Mouse (Mus musculus) left cerebral cortex, postnatal 10 days (tissue): ENCODE measurements around the gene Cnpy4. TPM values are rescaled to one million over a fixed set of nuclear protein-coding genes. Genes with fewer than 3 reads are reported as not detected.

ENCODE experiments used
- DNase-seq, 2 experiments: peaks; one replicate each; pipeline ENCODE4 v3.0.0; 2021 to 2022; ENCODE audit warnings: low spot score in 2 of 2, mixed read lengths in 1 of 2; ENCODE audit errors: extremely low spot score in 1 of 2
- intact Hi-C: fragments of 180-260 bp; cut with DNase I; formaldehyde crosslinking; loops from one replicate; pipeline ENCODE4 v1.15.1; 2025
- total RNA-seq, 2 experiments: library from RNA; stranded (reverse); gene quantifications; 2 replicates each; pipeline ENCODE4 v1.2.3; 2021

Gene Cnpy4
- 10 to 100 TPM; 13.9 to 15.1 TPM for total RNA-seq

DNA sequence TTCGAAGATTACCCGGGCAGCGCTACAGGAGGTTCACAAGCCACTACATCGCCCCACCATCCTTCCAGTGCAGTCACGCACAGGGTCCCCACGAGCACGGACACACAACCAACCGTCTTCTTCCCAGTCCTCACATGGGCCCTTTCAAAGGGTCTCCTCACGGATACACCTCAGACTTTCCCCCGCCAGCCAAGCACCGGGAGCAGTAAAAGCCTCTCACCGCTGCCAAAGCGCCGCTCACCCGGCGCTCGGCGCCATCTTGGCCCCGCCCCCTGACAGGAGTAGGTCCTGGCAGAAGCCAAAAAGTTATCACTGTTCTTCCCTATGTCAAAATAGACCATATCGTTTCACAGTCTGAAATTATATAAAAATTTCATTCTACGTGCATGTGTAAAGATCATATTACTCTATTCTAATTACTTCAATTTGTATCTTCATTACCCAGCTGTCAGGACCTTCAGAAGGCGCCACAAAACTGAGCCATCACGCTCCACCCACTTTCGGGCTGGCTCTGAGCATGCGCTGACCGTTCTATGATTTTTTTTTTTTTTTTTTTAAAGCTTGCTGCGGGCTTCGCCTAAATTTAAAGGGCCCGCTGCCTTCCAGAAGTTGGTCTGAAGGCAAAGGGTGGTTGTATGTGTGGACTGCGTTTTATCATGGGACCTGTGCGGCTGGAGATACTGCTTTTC lies at the start of gene Cnpy4, which contains the start of gene Taf6:
Cnpy4 (plus strand) TSS at position 536 of the 689 bp plus-strand sequence.
Taf6 (minus strand) TSS at position 502 of the 689 bp plus-strand sequence.
- intact Hi-C loops, result no loop called here
- DNase-seq, result peak; percentile 80 to 89

DNA sequence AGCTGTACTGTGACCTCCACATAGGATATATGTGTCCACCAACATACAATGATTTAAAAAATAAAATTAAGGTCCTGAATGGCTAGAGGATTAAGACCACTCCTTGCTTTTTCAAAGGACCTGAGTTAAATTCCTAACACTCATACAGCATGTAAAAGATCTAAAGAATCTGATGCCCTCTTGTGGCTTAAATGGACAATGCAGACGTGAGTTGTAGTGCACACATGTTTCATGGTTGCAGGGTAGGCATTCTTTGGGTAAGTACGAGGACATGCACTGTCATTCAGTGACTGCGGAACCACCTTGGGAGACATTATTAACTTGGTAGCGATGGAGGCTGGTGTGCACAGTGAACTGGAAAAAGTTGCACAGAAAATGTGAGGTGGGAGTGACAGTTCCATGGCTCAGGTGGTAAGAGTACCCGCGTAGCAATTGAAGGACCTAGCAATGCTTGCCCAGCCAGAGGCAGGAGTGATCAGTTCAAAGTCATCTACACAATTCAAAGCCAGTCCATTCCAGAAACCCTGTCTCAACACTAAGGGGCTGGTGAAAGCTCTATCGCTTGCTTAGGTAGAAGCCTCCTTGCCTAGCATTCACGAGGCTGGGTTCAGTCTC lies 49.2 kb upstream of the Cnpy4 start:
- intact Hi-C loops, result loop anchor here (10.0 kb wide), 1 partner anchor 343 kb away; no protein-coding TSS in a partner anchor
- no peak for DNase-seq

DNA sequence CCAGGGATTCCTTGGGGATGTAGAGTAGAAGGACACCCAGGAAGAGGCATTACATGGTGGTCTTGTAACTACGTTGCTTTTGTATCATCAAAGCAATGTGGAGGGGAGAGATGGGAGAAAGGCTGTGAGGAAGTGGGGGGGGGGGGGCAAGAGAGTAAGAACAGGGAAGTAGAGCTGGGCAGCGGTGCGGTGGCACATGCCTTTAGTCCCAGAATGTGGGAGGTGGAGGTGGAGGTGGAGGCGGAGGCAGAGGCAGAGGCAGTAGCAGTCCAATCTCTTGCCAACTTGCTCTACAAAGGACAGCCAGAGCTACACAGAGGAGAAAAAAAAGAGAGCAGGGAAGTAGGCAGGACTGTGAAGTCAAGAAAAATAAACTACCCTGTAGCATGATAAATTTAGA lies 48.7 kb upstream of the Cnpy4 start:
- intact Hi-C loops, result loop anchor here (10.0 kb wide), 1 partner anchor 344 kb away; no protein-coding TSS in a partner anchor
- no peak for DNase-seq

DNA sequence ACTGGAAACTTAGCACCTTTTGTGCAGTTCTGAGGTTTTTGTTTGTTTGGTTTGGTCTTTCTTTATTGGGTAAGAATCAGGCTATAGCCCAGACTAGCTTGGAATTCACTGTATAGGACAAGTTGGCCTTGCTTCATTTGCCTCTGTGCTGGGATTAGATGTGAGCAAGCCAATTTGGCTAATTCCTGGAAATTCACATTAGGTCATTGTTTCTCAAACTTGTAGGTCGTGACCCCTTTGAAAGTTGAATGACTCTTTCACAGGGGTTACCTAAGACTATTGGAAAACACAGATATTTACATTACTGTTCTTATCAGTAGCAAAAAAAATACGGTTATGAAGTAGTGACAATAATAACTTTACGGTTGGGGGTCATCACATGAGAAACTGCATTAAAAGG lies 32.9 kb upstream of the Cnpy4 start:
- DNase-seq, result no peak
- intact Hi-C loops, result loop anchor here (10.0 kb wide), 1 partner anchor 270 kb away; no protein-coding TSS in a partner anchor

DNA sequence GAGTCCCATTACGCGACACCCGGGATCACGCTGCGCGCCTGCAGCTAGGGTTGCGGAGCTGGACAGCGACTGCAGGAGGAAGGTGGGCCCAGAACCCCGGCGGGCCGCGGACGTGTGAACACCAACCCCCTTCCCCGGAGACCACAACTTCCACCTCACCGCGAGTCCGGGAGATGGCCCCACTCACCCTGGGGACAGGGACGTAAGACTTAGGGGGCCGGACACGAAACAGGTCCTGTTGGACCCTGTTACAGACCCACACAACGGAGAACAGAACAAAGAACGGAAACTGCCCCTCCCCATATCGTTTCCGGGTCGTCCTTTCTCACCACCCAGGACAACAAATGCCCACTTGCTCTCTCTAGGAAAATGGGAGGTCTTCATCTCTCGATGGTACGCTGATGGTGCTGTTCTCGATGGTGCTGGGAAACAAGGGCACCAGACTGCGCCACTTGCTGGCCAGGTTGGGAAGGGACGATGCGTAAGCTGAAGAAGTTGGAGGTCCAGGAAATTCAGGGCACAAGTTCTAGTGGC lies 31.8 kb upstream of the Cnpy4 start, which contains the start of gene Zfp113:
Zfp113 (minus strand) TSS at position 302 of the 534 bp plus-strand sequence.
- DNase-seq, result peak; percentile 88 to 91
- intact Hi-C loops, result loop anchor here (10.0 kb wide), 1 partner anchor 271 kb away; no protein-coding TSS in a partner anchor

DNA sequence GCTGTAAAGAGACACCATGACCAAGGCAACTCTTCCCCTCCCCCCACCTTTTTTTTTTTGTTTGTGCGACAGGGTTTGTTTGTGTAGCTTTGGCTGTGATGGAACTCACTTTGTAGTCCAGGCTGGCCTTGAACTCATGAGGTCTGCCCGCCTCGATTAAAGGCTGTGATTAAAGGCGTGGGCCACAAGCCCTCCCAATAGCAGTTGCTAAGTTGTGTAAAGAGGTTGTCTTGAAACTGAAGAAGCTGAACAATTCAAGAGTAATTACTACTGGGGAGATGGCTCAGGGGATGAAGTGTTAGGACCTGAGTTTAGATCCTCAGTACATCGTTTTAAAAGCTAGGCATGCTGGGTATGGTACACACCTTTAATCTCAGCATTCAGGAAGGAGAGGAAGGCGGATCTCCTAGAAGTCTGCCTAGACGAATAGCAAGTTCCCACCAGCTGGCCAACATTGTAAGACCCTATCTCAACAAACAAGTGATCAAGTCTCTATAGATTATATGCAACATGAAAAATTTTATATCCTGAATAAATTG lies 27.0 kb upstream of the Cnpy4 start:
- DNase-seq, result no peak
- intact Hi-C loops, result no loop called here

DNA sequence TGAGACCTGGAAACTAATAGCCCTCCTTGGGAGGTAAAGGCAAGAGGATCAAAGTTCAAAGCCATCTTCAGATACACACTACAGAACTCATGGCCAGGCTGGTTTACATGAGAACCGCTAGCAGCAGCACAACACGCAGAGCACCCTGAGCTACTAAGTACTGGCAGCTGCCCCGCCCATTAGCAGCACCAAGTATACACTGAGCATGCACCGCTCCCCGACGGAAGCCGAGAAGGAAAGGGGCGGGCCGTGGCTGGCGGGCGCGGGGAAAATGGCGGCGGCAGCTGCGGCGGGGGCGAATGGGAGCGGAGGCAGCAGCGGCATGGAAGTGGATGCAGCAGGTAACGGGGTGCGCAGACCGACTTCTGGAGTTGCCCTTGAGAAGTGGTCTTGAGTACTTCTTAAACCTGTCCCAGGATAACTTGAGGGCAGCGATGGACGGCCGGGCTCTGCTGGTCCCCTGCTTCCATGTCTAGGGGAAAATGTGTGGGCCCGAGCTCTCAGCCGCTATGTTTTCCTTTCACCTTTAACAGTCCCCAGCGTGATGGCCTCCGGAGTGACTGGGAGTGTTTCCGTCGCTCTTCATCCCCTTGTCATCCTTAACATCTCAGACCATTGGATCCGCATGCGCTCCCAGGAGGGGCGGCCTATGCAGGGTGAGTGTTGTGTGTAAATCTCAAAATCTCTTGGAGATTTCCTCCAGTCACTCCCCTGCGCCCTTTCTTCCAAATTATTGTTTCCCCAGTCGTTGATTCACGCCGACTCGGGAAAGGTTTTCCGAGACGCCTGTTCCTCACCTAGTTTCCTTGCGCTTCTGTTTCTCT lies 26.2 kb upstream of the Cnpy4 start, which contains the start of gene Cops6:
Cops6 (plus strand) TSS at position 230 of the 824 bp plus-strand sequence.
- peak; percentile 91 to 97 for DNase-seq
- intact Hi-C loops, result no loop called here

DNA sequence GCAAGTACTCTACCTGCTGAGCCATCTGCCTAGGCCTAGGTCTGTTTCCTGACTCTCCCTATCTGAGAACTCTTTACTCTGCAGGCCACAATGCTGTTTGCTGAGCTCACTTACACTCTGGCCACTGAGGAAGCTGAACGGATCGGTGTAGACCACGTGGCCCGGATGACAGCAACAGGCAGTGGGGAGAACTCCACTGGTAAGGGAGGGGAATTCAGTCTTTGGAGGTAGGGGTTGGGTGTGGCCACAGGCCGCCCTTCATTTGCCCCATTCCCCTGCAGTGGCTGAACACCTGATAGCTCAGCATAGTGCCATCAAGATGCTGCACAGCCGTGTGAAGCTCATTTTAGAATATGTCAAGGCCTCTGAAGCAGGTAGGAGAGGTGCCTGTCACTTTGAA lies 24.2 kb upstream of the Cnpy4 start:
- DNase-seq, result no peak
- intact Hi-C loops, result no loop called here

DNA sequence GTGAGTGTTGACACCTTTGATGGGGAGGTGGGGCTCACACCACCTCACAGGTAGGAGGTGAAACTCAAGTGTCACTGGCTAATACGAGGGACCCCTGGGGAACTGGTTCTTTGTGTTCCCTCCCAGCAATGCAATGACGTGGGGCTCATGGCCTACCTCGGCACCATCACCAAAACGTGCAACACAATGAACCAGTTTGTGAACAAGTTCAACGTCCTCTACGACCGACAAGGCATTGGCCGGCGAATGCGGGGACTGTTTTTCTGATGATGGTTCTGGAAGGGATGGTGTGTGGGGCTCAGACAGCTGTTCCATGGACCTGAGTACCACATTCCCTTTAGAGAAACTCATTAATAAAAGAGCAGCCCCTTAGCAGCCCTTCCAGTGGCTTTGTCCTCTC lies 23.7 kb upstream of the Cnpy4 start:
- DNase-seq, result no peak
- intact Hi-C loops, result no loop called here

DNA sequence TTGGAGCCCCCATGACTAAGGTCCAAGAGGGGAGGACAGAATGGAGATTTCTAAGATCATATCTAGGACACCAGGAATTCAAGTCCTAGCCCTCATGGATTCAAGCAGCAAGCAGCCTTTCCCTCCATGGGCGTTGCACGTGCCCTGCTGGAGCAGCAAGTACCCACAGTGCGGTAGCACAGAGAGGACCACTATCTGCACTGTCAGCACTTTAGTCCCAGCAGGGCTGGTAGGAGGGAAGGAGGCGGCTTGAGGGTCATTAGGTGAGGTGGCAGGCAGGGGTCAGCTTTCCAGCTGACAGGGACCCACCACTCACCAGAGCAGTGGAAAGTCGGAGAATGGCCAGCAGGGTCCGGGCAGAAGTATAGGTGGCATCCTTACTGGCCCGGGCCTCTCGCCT lies 21.7 kb upstream of the Cnpy4 start:
- DNase-seq, result no peak
- intact Hi-C loops, result no loop called here

DNA sequence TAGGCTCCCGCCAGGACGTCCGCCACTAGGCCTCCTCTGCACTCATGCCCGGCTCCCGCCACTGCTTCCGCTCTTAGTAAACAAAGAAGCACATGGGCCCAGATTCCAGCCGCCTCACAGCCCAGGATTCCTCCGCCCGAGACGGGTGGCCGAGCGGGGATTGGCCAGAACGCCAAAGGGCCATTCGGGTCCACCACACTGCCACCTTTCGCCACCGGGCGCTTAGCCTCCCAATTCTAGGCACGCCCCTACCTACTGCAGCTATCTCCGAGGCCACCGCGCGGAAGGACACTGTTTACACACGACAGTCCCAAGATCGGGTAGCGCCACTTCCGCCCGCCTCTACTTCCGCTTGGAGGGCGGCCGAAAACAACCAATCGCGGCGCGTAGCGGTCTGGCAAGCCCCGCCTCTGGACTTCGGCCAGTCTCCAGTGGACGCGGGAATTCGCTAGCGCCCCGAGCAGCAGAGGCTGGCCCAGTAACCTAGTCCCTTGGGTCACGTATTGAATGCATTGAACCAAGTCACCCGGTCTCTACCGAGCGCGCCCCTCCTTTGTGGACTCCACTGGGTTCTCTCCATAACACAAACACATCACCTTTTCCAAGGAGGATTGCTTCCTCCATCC lies 16.2 kb upstream of the Cnpy4 start:
- intact Hi-C loops, result no loop called here
- peak; percentile 94 to 98 for DNase-seq

DNA sequence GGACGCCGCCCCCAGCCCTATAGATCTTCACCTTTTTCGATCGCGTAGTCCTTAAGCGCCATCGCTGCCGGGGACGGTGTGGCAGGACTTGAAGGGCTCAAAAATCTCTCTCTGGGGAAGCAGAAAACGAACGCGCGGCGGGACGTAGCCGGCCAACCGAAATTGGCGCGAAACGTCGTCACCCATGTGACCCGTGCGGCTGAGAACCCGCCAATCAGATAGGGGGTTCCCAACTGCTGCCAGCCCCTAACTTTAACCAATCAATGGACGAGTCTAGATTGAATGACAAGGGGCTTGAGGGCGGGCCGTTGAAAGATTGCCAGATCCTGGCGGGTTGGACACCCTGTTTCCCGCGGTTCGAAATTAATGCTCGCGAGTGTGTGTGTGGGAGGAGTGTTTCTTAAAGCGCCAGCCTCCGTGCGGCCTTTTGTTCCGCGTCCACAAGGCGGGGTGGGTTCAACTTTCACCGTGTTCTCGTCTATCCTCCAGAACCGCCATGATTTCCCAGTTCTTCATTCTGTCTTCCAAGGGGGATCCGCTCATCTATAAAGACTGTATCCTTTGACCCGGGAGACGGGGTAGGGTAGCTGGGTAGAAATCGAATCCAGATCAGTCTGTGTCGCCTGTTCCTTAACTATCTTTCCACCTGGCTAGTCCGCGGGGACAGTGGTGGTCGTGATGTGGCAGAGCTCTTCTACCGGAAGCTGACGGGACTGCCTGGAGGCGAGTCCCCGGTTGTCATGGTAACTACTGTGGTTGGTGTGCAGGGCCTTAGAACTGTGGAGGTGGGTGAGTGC lies 15.4 kb upstream of the Cnpy4 start, which contains the start of the genes Ap4m1 and Mcm7:
Ap4m1 (plus strand) TSS at position 308 of the 797 bp plus-strand sequence.
Mcm7 (minus strand) TSS at position 728 of the 797 bp plus-strand sequence.
- DNase-seq, result peak; percentile 98
- intact Hi-C loops, result no loop called here

DNA sequence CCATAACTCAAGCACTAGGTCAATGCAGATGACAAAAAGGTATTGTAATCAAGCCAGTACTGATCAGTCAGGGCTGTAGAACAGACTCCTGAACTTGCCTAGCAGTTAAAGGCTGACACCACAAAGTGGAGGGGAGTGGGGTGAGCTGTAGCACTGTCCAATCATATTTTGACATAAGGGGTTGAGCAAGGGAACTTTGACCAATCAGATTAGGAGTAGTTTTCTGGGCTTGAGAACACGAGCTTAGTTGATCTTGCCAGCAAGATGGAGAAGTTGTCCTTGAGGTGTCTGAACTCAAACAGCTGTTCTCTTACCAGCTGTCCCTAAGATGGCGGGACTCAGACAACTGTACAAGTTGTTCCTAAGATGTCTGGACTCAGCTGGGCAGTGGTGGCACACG lies 14.1 kb upstream of the Cnpy4 start:
- intact Hi-C loops, result no loop called here
- DNase-seq, result no peak

DNA sequence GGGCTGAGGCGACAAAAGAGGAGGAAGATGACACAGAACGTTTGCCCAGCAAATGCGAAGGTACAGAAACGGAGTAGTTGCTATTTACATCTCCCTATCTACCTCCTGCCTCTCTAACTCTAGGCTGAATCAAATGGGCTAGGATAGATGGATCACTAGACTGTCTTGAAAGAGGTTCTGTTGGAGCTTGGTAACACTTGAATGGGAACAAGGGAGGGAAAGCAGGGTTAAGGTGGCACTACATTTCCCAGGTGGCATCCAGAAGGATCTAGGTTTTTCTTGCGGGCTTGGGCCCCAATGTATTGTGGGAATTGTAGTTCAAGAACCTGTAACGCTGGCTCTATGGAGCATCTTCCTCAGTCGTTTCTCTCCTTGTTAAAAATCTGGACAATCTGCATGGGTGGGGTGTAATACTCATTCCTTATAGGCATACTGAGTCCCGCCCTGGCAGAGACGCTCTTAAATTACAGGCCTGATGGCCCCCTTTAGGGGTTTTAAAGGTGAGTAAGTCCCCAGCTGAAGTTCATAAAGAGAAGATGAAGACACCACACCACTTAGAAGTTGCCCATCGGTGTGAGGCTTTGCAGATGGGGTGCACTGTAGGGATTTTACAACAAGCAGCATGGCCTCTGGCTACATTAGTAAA lies 499 bp downstream of the Cnpy4 start:
- peak; percentile 69 to 85 for DNase-seq
- intact Hi-C loops, result no loop called here

DNA sequence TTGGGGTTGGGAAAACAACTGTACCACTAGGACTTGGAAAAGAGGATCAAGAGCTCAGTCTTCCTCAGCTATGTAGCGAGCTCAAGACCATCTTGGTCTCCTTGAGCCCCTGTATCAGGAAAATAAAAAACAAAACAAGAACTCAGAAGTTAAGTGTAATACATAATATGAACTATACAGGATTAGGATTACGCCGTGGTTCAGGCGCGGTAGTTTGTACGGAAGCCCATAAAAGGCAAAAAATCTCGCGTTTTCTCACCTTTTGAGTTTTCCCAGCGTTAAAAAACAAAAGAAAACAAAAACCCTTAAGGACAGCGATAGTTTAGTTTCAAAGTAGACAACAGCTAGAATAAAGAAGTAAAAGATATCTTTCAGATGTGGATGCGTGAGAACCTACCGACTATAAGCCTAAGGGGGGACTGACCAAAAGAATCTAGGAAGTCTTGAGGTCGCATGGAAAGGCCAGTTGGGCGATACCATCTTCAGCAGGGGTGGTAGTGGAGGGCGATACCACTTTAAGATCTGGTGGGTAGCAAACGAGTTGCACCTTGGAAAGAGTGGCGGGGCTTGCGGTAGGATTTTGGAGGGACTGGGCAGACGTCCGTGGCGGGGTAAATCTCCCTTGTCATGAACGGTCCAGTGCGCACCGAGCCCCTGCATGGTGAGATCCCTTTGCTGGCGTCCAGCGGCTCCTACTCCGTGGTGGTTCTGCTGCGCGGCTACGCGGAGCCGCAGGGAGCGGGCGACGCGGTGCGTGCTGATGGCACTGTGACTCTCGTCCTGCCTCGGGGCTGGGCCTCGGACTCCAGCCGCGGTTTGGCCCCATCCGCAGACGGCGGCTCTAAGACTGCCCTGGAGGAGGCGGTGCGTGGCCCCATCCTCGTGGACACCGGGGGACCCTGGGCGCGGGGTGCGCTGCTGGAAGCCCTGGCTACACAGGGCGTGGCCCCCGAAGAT lies 6.8 kb downstream of the Cnpy4 start, which contains the start of gene Mblac1:
Mblac1 (plus strand) TSS at position 544 of the 957 bp plus-strand sequence.
- intact Hi-C loops, result no loop called here
- DNase-seq, result peak; percentile 72 to 85
